ENCODE assay signal across 8 mouse cellular contexts in genomic region chr15:102204674-102205505, GRCm38 (mm10). TPM values are rescaled to one million over a fixed set of nuclear protein-coding genes. Genes with fewer than 3 reads are reported as not detected.
DNase-seq lines count a peak whose midpoint lies in the region; ATAC-seq and TF ChIP-seq lines count a peak whose summit lies in the region.

Gene Csad, minus strand, starts transcription at chr15:102204724.

- peak within 1 kb of the TSS; percentile 91 for H3K4me3 ChIP-seq in lung, embryonic 15.5 days
- H3K4me3 ChIP-seq in midbrain, postnatal 0 days (ENCODE audit: low read depth, low read length), result peak within 1 kb of the TSS; percentile 81

- H3K36me3 ChIP-seq in lung, embryonic 15.5 days, result peaks cover 35% of the 10 kb centered on the region
- H3K36me3 ChIP-seq in midbrain, postnatal 0 days (ENCODE audit: insufficient read depth, low read length), result peaks cover 17% of the 10 kb centered on the region

- ATAC-seq in lung, embryonic 15.5 days (ENCODE audit: borderline replicate concordance, extremely low read depth, low FRiP score, low TSS enrichment), result no peak
- no peak for ATAC-seq in midbrain, postnatal 0 days (ENCODE audit: low FRiP score)
- ATAC-seq in granulocyte monocyte progenitor cell, adult 5-6 weeks (replicated peaks; ENCODE audit: poor library complexity, severe bottlenecking), result no peak

- peaks cover 40% of the 10 kb centered on the region for H3K4me1 ChIP-seq in lung, embryonic 15.5 days
- H3K4me1 ChIP-seq in midbrain, postnatal 0 days (ENCODE audit: insufficient read depth, low read length), result peaks cover 13% of the 10 kb centered on the region; the same call in 1 of the 2 replicates

- H3K4me2 ChIP-seq in lung, embryonic 15.5 days, result peak within 1 kb of the TSS; percentile 79
- H3K4me2 ChIP-seq in midbrain, postnatal 0 days (ENCODE audit: low read depth, low read length, poor library complexity, severe bottlenecking), result peak within 1 kb of the TSS; percentile 69

- WGBS in lung, embryonic 15.5 days, result 38% methylated on average over 19 of the region's 19 CpGs
- WGBS in midbrain, postnatal 0 days, result 54% methylated on average over 19 of the region's 19 CpGs

- no peaks in the 10 kb centered on the region for H3K9me3 ChIP-seq in lung, embryonic 15.5 days
- H3K9me3 ChIP-seq in midbrain, postnatal 0 days (ENCODE audit: low read length), result no peaks in the 10 kb centered on the region

- DNase-seq in lung, postnatal 14 days, result no peak
- peak; percentile 51 for DNase-seq in adrenal gland, postnatal 14 days
- no peak for DNase-seq in heart, adult 8-10 months (ENCODE audit: low spot score)
- DNase-seq in layer of hippocampus, postnatal 14 days (ENCODE audit: low spot score in 2 of 2), result peak in 1 of 2 experiments; percentile 41
- DNase-seq in midbrain, postnatal 0 days (ENCODE audit: low spot score), result no peak
- DNase-seq in thymus, adult 18-20 months, result no peak

- no peaks in the 10 kb centered on the region for H3K27me3 ChIP-seq in lung, embryonic 15.5 days
- H3K27me3 ChIP-seq in midbrain, postnatal 0 days (ENCODE audit: insufficient read depth, low read length), result no peaks in the 10 kb centered on the region

- no peak for TF ChIP-seq CTCF in midbrain, postnatal 0 days (IDR thresholded peaks at IDR 0.05)

- peak within 1 kb of the TSS; percentile 100 for H3K27ac ChIP-seq in lung, embryonic 15.5 days
- peak within 1 kb of the TSS; percentile 99 for H3K27ac ChIP-seq in midbrain, postnatal 0 days (ENCODE audit: low read depth, low read length)

- peak within 1 kb of the TSS; percentile 97 for H3K9ac ChIP-seq in lung, embryonic 15.5 days
- peak within 1 kb of the TSS; percentile 88 for H3K9ac ChIP-seq in midbrain, postnatal 0 days (replicated peaks; ENCODE audit: low read length, poor library complexity, severe bottlenecking)

RNA-seq across cellular contexts. Expression of gene Csad, which starts in this region (rescaled TPM):
- 74.1 and 78.1 TPM in 2 replicates for polyA plus RNA-seq in lung, embryonic 15.5 days (2015; fragmentation: Nextera tagmentation; extraction: Ambion mirVana)
- total RNA-seq in adrenal gland, postnatal 14 days (2021), result 115 and 120 TPM in 2 replicates
- total RNA-seq in heart, adult 8-10 months (2022), result 10 to 100 TPM; 14.2 to 18.9 (median 16.2) TPM
- total RNA-seq in layer of hippocampus, postnatal 14 days (2021), result 10 to 100 TPM; 40.5 to 42.4 TPM
- total RNA-seq in midbrain, postnatal 0 days (2014; rRNA removed), result 30.3 and 47.5 TPM in 2 replicates
- polyA plus RNA-seq in midbrain, postnatal 0 days (2015; fragmentation: Nextera tagmentation; extraction: Ambion mirVana), result 32.8 and 34.6 TPM in 2 replicates
- total RNA-seq in granulocyte monocyte progenitor cell, adult 5-6 weeks (2014; fragmentation: Nextera tagmentation), result 17.0 and 18.1 TPM in 2 replicates
- total RNA-seq in granulocyte monocyte progenitor cell, adult 5-6 weeks (2017), result 7.5 and 23.4 TPM in 2 replicates
